Mouse (Mus musculus) megakaryocyte, embryonic 14.5 days (primary cell): ENCODE results near the gene Ankrd13d. TPM values are rescaled to one million over a fixed set of nuclear protein-coding genes. Genes with fewer than 3 reads are reported as not detected.

ENCODE experiments used
- H3K27me3 ChIP-seq: replicated peaks from 2 replicates; pipeline ENCODE3; 2012; ENCODE audit warnings: inconsistent platforms
- H3K36me3 ChIP-seq: replicated peaks from 2 replicates; pipeline ENCODE3; 2012; ENCODE audit warnings: low read length, inconsistent platforms, mixed read lengths
- H3K4me1 ChIP-seq: 2 replicates; pipeline ENCODE4 v1.6.1; 2012; ENCODE audit warnings: inconsistent platforms
- H3K4me3 ChIP-seq: replicated peaks from 2 replicates; pipeline ENCODE3; 2012; ENCODE audit warnings: moderate library complexity, mild to moderate bottlenecking, inconsistent platforms
- H3K9me3 ChIP-seq: 2 replicates; pipeline ENCODE4 v1.6.1; 2012; ENCODE audit warnings: inconsistent platforms
- FLI1 ChIP-seq: IDR thresholded peaks from 2 replicates; pipeline ENCODE4 v1.6.1; 2012; ENCODE audit warnings: low read length, inconsistent platforms, mixed read lengths
- GATA1 ChIP-seq: IDR thresholded peaks from 3 replicates; pipeline ENCODE4 v1.6.1; 2012; ENCODE audit warnings: mixed read lengths, low read length, inconsistent platforms, borderline replicate concordance
- polyA plus RNA-seq: library from polyadenylated mRNA; stranded (reverse); fragments of >175 nt; gene quantifications from 2 replicates; pipeline ENCODE4 v1.2.3, GENCODE M21; 2012; ENCODE audit warnings: low replicate concordance; ENCODE audit not compliant: insufficient read depth

The Ankrd13d gene
- polyA plus RNA-seq, 1 experiment = 5.6 TPM

DNA sequence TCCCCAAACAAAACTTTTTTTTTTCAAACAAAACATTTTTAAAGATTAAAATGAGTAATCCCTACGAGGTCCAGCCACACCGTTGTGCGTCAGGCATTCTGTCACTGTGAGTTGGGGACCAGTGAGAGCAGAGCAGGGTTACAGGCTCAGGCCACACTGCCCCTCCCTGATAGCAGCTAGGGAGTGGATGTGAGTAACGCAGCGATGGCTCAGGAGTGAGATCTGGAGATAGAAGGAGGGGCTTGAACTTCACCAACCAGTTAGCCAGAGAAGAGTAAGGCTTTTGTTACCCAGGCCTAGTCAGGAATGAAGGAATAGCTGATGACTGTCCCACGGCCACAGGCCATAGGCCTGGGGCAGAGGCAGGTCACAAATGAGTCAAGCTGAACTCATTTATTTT lies 38.2 kb downstream of the Ankrd13d start:
- TF ChIP-seq FLI1 = no peak
- no peak for TF ChIP-seq GATA1
- Histone ChIP-seq H3K9me3 (no peaks in the 10 kb centered on the region), H3K36me3 (no peaks in the 10 kb centered on the region), H3K4me3 (no peak overlapping the region), H3K4me1 (peaks cover 18% of the 10 kb centered on the region), H3K27me3 (peaks cover 11% of the 10 kb centered on the region)

GRCm38 (mm10) chr19:4242416-4242815 lies 40.5 kb downstream of the Ankrd13d start:
- no peak overlapping the region for H3K4me3 ChIP-seq
- TF ChIP-seq GATA1 (no peak), FLI1 (no peak)
- H3K36me3 ChIP-seq = no peaks in the 10 kb centered on the region
- peaks cover 18% of the 10 kb centered on the region for H3K27me3 ChIP-seq
- peaks cover 2% of the 10 kb centered on the region; the same call in 1 of the 2 replicates for H3K9me3 ChIP-seq
- peaks cover 8% of the 10 kb centered on the region; the same call in 1 of the 2 replicates for H3K4me1 ChIP-seq

- Histone ChIP-seq H3K36me3 (no peaks in the 10 kb centered on the region), H3K9me3 (peaks cover 4% of the 10 kb centered on the region; the same call in 1 of the 2 replicates), H3K27me3 (peaks cover 18% of the 10 kb centered on the region), H3K4me1 (peaks cover 8% of the 10 kb centered on the region; the same call in 1 of the 2 replicates), H3K4me3 (no peak overlapping the region)
- TF ChIP-seq GATA1 (no peak), FLI1 (no peak)
Measured at GRCm38 (mm10) chr19:4240247-4240668, 42.7 kb downstream of the Ankrd13d start.

DNA sequence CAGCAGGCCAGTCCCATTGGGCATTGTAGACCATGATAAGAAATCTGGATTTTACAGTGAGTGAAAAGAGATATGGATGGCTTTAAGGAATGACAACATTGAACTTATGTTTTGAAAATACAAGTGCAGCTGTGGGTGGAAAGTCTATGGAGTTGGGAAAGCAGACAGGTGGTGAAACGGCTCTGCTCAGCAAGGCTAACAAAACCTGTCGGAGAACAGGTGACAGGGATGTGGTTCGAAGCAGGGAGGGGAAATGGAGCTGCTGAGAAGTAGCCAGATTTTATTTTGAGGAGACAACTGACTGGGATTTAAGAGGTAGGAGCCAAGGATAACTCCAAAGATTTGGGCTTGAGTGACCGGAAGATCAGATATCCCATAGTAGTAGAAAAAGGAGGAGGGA lies 48.4 kb downstream of the Ankrd13d start:
- TF ChIP-seq GATA1 (no peak), FLI1 (no peak)
- Histone ChIP-seq H3K9me3 (peaks cover 4% of the 10 kb centered on the region; the same call in 1 of the 2 replicates), H3K4me1 (peaks cover 44% of the 10 kb centered on the region), H3K27me3 (peaks cover 5% of the 10 kb centered on the region), H3K4me3 (no peak overlapping the region), H3K36me3 (peaks cover 10% of the 10 kb centered on the region)

- Histone ChIP-seq H3K27me3 (peaks cover 5% of the 10 kb centered on the region), H3K4me1 (peaks cover 62% of the 10 kb centered on the region), H3K9me3 (peaks cover 4% of the 10 kb centered on the region; the same call in 1 of the 2 replicates), H3K36me3 (peaks cover 10% of the 10 kb centered on the region), H3K4me3 (peak overlapping the region; percentile 95)
- no peak for TF ChIP-seq GATA1
- TF ChIP-seq FLI1 = no peak
Measured at GRCm38 (mm10) chr19:4232651-4233050, 50.3 kb downstream of the Ankrd13d start.

DNA sequence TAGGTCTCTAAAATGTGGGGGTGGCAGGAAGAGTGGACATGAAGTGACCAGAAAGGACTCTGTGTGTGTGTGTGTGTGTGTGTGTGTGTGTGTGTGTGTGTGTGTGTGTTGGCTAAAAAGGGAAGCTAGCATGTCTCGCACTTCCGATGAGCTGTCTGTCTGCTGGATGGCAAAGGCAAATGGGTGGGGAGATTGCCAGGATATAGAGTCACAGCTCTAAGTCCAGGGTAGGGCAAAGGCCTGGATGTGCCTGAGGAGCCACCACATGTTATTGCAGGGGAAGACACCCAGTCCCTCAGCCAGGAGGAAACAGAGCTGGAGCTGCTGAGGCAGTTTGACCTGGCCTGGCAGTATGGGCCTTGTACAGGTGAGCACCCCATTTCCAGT lies 50.8 kb downstream of the Ankrd13d start:
- no peak for TF ChIP-seq GATA1
- TF ChIP-seq FLI1 = no peak
- peaks cover 67% of the 10 kb centered on the region for H3K4me1 ChIP-seq

DNA sequence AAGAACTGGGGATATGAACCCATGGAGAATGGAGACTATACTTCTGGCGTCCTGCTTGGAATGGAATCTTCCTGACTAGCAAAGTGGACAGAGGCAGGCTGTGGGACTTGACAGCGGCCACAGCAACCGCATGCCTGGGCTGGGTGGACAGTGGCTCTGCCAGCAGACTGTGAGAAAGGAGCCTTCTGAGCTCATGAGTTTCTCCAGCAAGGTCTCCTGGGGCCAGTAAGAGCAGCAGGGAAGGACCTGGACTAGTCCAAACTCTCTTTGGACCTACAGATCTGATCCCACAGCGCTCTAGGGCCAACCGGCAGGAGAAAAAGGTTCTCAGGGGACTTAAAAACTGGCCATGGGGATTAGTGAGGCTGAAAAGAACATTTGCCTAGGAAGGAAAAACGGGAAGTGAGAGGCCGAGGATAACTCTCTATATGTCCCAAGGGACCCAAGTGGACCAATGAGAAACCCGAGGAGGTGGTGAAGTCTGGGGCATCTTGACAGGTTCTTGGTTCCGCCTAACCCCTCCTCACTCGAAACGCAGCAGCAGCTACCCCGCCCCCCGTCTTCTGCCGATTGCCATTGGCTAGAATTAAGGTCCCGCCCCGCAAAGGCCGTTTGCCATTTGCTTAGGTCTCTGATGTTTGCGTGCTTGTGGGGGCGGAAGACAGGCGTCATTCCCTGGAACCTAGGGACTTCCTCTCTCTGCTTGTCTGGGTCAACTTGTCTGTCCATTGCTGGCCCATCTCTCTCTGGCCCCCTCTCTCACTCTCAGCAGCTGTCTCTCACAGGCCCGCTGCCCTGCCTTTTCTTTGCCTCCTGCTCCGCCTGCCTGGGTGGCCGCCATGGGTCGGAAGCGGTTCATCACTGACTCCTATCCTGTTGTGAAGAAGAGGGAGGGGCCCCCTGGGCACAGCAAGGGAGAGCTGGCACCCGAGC lies 51.4 kb downstream of the Ankrd13d start, which contains the start of gene Pold4:
Gene Pold4 (plus strand): TSS at position 647 of the 933 bp plus-strand sequence.
- H3K4me1 ChIP-seq = peaks cover 74% of the 10 kb centered on the region
- peak within 1 kb of the TSS; percentile 95 for H3K4me3 ChIP-seq
- peaks cover 10% of the 10 kb centered on the region for H3K36me3 ChIP-seq
- no peaks in the 10 kb centered on the region for H3K9me3 ChIP-seq
- TF ChIP-seq FLI1 = no peak
- TF ChIP-seq GATA1 = no peak
- H3K27me3 ChIP-seq = peaks cover 15% of the 10 kb centered on the region

More for the DNA sequence above, 50.8 kb downstream of the Ankrd13d start:
- Histone ChIP-seq H3K9me3 (no peaks in the 10 kb centered on the region), H3K36me3 (peaks cover 10% of the 10 kb centered on the region), H3K27me3 (peaks cover 8% of the 10 kb centered on the region), H3K4me3 (peak overlapping the region; percentile 95)

- Histone ChIP-seq H3K27me3 (peaks cover 20% of the 10 kb centered on the region), H3K4me1 (peaks cover 78% of the 10 kb centered on the region), H3K36me3 (peaks cover 10% of the 10 kb centered on the region), H3K4me3 (no peak overlapping the region), H3K9me3 (no peaks in the 10 kb centered on the region)
- TF ChIP-seq FLI1 = no peak
- TF ChIP-seq GATA1 = no peak
Measured at GRCm38 (mm10) chr19:4230415-4230814, 52.5 kb downstream of the Ankrd13d start.

- Histone ChIP-seq H3K4me1 (peaks cover 81% of the 10 kb centered on the region), H3K4me3 (no peak overlapping the region), H3K27me3 (peaks cover 23% of the 10 kb centered on the region), H3K9me3 (no peaks in the 10 kb centered on the region), H3K36me3 (peaks cover 10% of the 10 kb centered on the region)
- no peak for TF ChIP-seq FLI1
- no peak for TF ChIP-seq GATA1
Measured at GRCm38 (mm10) chr19:4229451-4230076, 53.4 kb downstream of the Ankrd13d start.
